Mouse (Mus musculus): Measurements from ENCODE around the gene Tax1bp3. TPM values are rescaled to one million over a fixed set of nuclear protein-coding genes. Genes with fewer than 3 reads are reported as not detected.

Gene Tax1bp3
- polyA plus RNA-seq, 1 experiment = not detected

- 92% methylated on average over 5 of the region's 5 CpGs for WGBS
- Histone ChIP-seq H3K27ac (ENCODE audit: insufficient read depth, low read depth, low read length) (no peak overlapping the region), H3K4me1 (ENCODE audit: control insufficient read depth, insufficient read depth, low read length) (no peaks in the 10 kb centered on the region), H3K4me3 (ENCODE audit: insufficient read depth, low read depth, low read length) (no peak overlapping the region)
- no peak for TF ChIP-seq POLR2A (IDR thresholded peaks at IDR 0.05; ENCODE audit: insufficient read depth, low read depth, low read length)
- TF ChIP-seq CTCF (IDR thresholded peaks at IDR 0.05; ENCODE audit: insufficient read depth, low read depth, low read length) = no peak
Observed at GRCm38 (mm10) chr11:73230081-73230480, 53.2 kb downstream of the Tax1bp3 start.

- WGBS = 55% methylated on average over 2 of the region's 2 CpGs
- Histone ChIP-seq H3K4me3 (ENCODE audit: insufficient read depth, low read depth, low read length) (no peak overlapping the region), H3K4me1 (ENCODE audit: control insufficient read depth, insufficient read depth, low read length) (no peaks in the 10 kb centered on the region), H3K27ac (ENCODE audit: insufficient read depth, low read depth, low read length) (no peak overlapping the region)
- TF ChIP-seq POLR2A (IDR thresholded peaks at IDR 0.05; ENCODE audit: insufficient read depth, low read depth, low read length) (no peak), CTCF (IDR thresholded peaks at IDR 0.05; ENCODE audit: insufficient read depth, low read depth, low read length) (no peak)
Observed at GRCm38 (mm10) chr11:73232513-73232912, 55.6 kb downstream of the Tax1bp3 start.

Other genes starting within 250 kb of the Tax1bp3 start
- gene Atp2a3, start 215.9 kb upstream of the Tax1bp3 start, polyA plus RNA-seq (2012; ENCODE audit: insufficient read depth, insufficient read length, low replicate concordance, missing spikeins) = 103 TPM in 1 of 2 replicates, not detected in the other
- not detected in 2 replicates for gene P2rx1, start 178.0 kb upstream of the Tax1bp3 start, polyA plus RNA-seq (2012; ENCODE audit: insufficient read depth, insufficient read length, low replicate concordance, missing spikeins)
- not detected in 2 replicates for gene Camkk1, start 158.1 kb upstream of the Tax1bp3 start, polyA plus RNA-seq (2012; ENCODE audit: insufficient read depth, insufficient read length, low replicate concordance, missing spikeins)
- not detected in 2 replicates for gene Ncbp3, start 129.3 kb upstream of the Tax1bp3 start, polyA plus RNA-seq (2012; ENCODE audit: insufficient read depth, insufficient read length, low replicate concordance, missing spikeins)
- not detected in 2 replicates for gene Itgae, start 86.5 kb upstream of the Tax1bp3 start, polyA plus RNA-seq (2012; ENCODE audit: insufficient read depth, insufficient read length, low replicate concordance, missing spikeins)
- gene Haspin, start 38.8 kb upstream of the Tax1bp3 start, polyA plus RNA-seq (2012; ENCODE audit: insufficient read depth, insufficient read length, low replicate concordance, missing spikeins) = not detected in 2 replicates
- not detected in 2 replicates for gene P2rx5, start 16.7 kb upstream of the Tax1bp3 start, polyA plus RNA-seq (2012; ENCODE audit: insufficient read depth, insufficient read length, low replicate concordance, missing spikeins)
- not detected in 2 replicates for gene Emc6, start within 50 bp of the Tax1bp3 start, polyA plus RNA-seq (2012; ENCODE audit: insufficient read depth, insufficient read length, low replicate concordance, missing spikeins)
- gene Ctns, start 22.0 kb downstream of the Tax1bp3 start, polyA plus RNA-seq (2012; ENCODE audit: insufficient read depth, insufficient read length, low replicate concordance, missing spikeins) = not detected in 2 replicates
- not detected in 2 replicates for gene Shpk, start 22.4 kb downstream of the Tax1bp3 start, polyA plus RNA-seq (2012; ENCODE audit: insufficient read depth, insufficient read length, low replicate concordance, missing spikeins)
- gene Trpv1, start 57.2 kb downstream of the Tax1bp3 start, polyA plus RNA-seq (2012; ENCODE audit: insufficient read depth, insufficient read length, low replicate concordance, missing spikeins) = not detected in 2 replicates
- gene Trpv3, start 90.3 kb downstream of the Tax1bp3 start, polyA plus RNA-seq (2012; ENCODE audit: insufficient read depth, insufficient read length, low replicate concordance, missing spikeins) = not detected in 2 replicates
- not detected in 2 replicates for gene Aspa, start 152.5 kb downstream of the Tax1bp3 start, polyA plus RNA-seq (2012; ENCODE audit: insufficient read depth, insufficient read length, low replicate concordance, missing spikeins)
- not detected in 2 replicates for gene Gm49340, start 152.7 kb downstream of the Tax1bp3 start, polyA plus RNA-seq (2012; ENCODE audit: insufficient read depth, insufficient read length, low replicate concordance, missing spikeins)
- not detected in 2 replicates for gene Spata22, start 152.7 kb downstream of the Tax1bp3 start, polyA plus RNA-seq (2012; ENCODE audit: insufficient read depth, insufficient read length, low replicate concordance, missing spikeins)
- not detected in 2 replicates for gene Olfr20, start 173.7 kb downstream of the Tax1bp3 start, polyA plus RNA-seq (2012; ENCODE audit: insufficient read depth, insufficient read length, low replicate concordance, missing spikeins)
- gene Olfr376, start 194.2 kb downstream of the Tax1bp3 start, polyA plus RNA-seq (2012; ENCODE audit: insufficient read depth, insufficient read length, low replicate concordance, missing spikeins) = not detected in 2 replicates
- gene Olfr1, start 222.5 kb downstream of the Tax1bp3 start, polyA plus RNA-seq (2012; ENCODE audit: insufficient read depth, insufficient read length, low replicate concordance, missing spikeins) = not detected in 2 replicates